Mouse (Mus musculus) c-Kit-negative CD71-positive TER-119-positive erythroid progenitor cells, embryonic 14.5 days (primary cell): ENCODE data around the gene Cd160.

Source experiments
- DNase-seq: peaks from one replicate; pipeline ENCODE4 v3.0.0-alpha.2; 2013; ENCODE audit warnings: low read depth, low spot score

The Cd160 gene

DNA sequence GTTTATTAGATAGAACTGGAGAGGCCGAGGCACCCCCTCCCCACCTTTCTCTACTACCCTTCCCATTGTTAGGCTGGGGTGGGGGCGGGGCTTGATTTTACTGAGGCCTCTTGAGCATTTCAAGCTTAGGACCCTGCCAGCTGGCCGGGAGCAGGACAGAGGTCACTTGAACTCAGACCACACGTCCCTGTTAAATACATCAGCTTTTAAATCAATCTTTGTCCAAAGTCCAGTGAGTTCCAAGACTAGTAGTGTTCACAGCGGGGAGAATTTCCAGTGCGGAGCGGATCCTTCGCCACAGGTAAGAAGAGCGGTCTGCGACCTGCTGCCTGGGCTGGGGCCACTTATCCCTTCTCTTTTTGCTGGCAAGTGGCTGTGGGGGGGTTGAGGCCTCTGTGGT, 705 bp upstream of the Cd160 start:
- DNase-seq = no peak

DNA sequence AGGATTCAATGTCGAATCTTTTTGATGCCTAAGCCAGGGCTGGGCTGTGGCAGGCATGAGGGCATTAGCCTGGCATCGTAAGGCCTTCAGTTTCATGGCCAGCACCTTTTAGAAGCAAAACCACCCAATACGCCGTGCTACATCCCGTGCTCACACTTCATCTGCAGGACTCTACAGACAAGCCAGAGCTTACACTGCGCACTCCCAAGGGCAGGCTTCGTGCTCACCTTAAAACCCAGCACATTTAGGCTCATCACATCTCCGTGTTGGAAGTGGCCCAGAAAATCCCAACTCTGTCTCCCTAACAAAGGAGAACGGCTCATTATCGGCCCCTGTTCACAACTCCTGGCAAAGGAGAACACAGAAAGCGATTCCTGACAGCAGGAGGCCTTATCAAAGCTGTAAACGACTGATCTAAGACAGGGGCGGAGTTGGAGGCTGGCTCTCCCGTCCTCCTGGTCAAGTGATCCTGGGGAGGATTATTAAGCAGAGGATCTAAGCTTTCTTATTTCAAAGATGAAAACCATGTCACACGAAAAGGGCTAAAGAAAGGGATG, 765 bp downstream of the Cd160 start:
- no peak for DNase-seq

DNA sequence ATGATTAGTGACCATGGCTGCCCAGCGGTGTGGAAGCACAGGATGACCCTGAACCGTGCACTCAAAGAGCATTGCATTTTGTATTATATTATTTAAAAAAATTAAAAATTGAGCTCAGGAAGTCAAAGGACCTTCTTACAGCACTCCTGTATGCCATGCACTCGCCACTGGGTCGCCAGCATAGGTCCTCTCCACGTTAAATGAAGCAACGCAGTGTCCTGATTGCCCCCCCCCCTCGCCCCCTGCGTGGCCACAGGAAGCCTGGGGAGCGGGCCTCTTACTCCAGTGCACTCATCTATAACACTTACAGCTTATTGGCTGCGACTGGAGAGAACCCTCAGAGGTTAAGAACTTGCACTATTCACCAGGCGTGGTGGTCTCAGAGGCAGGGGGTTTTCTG, 3.9 kb downstream of the Cd160 start:
- no peak for DNase-seq

DNA sequence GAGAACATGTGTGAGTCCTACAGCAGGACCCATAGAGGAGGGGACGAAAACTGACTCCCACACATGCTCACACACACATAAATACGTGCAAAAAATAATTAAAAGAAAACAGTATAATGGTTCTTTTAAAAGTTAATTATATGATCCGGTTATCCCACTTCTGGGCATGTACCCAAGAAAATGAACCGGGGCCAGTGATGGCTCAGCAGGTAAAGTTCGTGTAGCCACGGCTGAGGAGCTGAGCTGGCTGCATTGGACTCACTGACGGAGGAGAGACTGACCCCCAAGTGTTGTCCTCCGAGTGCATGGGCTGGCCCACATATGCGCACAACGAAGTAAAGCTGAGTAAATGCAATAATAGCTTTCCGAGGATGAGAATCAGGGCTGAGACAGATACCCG, 4.5 kb downstream of the Cd160 start:
- DNase-seq = no peak

DNA sequence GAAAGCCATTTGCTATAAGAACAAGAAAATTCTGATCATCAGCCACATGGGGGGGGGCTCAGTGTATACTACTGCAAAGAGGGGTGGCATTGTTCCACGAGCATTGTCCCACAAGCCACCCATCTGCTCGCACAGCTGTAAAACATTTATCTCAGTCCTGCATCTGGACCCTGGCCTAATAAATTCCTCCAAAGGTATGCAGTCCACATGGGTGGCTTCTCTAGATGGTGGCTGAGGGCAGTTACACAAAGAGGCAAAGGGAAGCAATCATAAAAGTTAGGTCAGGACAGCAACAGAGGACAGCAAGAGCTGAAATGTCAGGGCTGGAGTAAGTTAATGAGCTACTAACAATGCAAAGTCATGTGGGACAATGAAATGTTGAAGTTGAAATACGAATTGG, 5.5 kb downstream of the Cd160 start:
- DNase-seq = no peak

DNA sequence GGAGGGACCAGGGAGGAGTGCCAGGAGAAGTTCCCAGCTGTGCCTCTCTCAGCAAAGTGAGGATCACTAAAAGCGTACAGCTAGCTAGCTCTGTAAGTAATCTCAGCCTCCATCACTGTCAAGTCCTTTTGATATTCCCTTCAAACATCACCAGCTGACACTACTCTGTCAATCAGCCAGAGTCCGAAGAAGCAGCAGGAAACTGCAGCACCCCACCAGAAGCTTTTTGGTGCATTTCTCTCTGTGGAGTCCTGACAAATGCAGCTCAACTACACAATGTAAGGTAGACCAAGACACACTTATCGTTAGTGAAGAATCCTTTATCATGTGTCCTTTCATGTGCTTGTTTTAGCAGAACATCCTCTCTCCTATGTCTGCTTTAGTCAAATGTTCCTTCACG, 7.6 kb downstream of the Cd160 start:
- no peak for DNase-seq

DNA sequence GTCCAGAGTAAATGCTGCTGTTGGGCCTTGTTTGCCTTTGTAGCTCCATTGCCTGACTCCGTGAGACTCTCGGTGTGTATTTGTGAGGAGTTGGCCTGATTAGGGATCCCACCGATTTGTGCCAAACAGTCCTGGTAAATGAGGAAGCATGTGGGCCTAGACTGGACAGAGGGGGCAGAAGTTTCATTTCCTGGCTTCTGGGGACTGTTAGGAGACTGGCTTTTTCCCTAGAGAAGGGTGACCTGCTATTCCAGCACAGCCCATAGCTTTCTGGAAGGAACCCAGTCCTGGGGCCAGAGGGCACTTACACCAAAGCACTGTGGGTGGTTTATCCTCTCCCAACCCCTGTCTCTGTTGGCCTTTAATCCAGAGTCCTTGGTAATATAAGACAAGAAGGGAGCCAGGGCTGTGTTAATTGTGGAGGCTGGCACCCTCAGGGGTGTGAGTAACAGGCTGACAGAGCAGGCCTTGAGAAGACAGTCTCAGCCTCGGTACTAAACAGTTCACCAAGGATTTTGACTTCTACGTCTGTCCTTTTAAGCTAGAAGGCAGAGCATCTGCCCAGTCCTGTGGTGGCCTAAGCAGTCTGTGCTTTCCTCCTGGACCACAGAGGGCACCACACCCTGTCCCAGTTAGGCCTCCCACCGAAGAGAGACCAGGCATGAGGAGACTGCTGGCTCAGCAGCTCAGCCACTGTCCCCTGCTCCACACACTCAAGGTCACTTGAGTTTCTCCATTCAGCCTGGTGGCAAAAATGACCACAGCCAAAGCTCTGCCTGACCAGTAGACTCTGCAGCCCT, 8.8 kb downstream of the Cd160 start:
- DNase-seq = no peak

DNA sequence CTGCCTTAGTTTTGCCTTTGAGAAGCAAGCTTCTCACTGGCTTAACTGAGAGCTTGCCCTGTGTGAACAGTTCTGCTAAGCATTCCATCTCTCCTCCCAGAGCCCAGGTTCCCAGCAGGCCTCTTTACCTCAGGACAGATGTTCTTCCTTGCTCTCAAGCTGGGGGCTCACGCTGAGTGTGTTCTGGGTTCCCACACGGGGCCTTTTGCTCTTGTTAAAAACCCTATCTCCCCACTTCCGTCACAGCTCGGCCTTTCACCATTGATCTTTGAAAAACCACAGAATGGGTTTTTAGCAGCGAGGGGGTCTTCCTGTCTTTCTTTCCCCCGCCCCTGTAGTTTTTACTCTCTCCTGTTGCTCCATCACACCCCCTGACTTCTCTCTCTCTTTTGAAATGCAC, 14.8 kb downstream of the Cd160 start:
- no peak for DNase-seq

DNA sequence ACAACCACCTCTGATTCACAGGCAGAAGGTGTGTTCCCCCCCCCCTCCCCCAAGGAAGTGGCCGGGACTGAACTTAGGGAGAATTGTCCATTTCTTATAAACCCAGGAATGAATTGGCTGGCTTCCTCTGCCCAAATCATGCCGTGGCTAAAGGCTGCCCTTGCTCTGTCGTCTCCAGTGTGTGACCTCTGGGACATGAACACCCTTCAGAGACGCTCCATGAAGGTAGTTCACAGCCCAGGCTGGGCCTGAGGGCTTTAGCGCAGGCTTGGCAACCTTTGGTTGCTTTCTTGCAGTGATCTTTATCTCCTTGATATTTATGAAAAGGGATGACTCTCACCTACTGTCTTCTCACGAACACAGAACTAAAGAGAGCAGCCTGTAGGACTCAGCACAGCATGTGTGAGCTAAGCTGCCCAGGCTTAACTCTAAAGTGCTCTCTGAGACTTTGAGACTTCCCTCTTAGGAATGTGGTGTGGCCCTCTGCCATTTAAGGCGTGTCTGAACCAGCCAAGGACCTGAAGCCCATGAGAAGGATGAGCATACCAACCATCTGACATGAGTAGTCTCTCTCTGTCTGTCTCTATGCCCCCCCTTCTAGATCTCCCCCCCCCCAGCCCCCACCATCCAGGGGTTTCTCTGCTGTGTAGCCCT, 15.4 kb downstream of the Cd160 start:
- DNase-seq = no peak

DNA sequence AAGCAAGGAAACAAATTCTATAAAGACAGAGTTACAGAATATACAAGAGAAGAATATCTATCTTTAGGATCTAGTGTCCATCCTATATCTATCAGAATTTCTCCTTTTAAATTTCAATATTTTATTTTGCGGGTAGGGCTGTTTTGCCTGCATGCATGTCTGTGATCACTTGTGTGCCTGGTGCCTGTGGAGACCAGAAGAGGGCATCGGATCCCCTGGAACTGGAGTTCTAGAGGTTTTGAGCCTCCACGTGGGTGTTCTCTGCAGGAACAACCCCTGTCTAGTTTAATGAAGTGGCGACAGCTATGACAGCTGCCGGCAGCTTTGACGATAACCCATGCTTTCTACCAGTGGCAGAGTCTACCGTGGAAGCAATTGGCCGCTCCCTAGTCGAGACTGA, 16.0 kb downstream of the Cd160 start:
- no peak for DNase-seq

DNA sequence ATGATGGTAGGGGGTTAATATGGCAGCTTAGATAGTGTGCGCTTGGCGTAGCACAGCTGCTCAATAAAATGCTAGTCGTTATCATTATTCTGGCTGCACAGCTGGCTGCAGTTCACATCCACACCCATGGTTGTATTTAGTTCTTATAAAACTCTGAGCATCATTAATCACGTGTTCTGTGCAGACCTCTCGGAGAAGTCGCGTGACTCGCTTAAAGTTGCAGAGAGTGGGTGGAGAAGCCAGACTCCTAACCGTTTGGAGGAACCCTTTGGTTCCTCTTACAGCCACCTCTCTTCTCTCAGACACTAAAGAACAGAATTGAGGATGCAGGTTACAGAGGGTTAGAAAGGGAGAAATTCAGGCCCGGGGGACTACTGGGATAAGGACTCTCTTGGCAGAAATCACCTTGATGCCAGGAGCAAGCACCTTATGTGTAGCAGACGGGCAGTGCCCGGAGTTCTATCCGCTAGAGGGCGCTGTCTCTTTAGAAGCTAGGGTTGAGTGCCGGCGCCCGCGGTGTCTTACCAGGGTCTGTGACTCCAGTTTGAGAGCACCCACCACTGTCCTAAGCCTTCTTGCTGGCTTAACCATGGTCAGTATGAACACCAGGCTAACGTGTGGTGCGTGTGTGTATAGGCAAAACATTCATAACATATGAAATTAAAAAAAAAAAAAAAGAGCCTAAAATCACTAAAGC, 16.6 kb downstream of the Cd160 start:
- peak; percentile 30 for DNase-seq

DNA sequence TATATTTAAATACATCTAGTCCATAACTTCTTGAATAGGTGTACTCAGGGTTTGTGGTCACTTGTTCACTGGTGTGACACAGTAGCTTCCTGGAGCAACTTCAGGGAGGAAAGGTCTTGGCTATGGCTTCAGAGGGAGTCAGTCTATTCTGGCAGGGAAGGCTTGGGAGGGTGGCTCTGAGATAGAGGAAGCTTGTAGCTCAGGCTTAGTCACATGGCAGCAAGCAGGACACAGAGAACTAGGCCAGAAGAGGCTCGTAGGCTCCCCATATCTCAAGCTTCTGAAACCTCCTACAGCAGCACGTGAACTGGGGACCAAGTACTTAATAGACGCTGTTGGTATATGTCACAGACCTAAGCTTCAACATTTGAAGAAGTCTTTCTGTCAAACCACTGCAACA, 17.9 kb downstream of the Cd160 start:
- DNase-seq = no peak

DNA sequence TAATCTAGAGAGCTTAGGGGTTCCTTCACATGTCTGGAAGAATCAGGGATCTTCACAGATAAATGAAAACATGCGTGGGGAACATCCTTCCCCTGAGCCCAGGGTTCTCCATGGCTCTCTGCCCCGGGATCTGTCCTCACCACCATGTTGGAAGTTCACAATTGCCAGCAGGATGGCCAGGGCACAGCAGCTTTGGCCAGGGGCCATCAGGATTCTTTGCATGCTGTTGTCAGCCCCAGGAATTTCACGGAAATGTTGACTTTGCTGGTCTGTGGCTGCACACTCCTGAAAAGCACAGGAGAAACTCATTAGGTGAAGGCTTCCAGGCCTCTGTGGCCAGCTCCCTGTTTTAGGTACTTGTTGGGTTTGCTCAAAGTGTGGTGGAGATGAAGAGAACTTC, 20.5 kb downstream of the Cd160 start:
- no peak for DNase-seq

DNA sequence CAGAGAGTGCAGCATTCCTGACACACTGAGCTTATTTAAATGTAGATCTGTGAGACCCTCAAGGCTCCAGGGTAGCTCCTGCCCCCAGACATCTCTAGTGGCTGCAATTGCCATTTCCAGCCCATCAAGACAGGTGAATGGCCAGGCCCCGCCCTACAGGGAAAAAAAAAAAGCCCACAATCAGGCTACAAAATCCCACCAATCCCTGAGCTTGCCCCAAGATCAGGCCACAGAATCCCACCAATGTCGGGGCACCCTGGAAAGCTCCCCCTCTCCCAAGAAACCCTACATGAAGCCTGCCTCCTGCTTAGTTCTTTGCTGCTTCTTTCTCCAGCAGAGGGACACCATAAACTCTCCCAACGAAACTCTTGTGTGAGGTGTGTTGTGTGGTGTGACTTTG, 21.0 kb downstream of the Cd160 start:
- no peak for DNase-seq

DNA sequence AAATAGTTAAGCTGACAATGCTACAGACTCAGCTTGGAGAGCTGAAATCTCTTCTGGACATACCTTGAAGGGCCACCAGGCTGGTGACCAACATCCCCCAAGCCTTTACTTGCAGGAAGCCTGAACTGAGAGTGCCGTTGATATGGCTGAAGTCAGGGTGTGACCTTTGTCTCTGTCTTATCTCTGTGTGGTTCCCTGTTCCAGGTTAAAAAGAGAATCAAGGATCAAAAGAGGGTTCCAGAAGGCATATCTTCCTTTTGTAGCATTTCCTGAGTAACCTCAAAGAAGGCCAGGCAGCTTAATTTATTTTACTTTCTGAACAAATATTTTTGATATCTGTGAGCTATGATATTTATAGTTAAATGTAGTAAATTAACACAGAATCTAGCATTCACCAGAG, 26.9 kb downstream of the Cd160 start:
- DNase-seq = no peak

DNA sequence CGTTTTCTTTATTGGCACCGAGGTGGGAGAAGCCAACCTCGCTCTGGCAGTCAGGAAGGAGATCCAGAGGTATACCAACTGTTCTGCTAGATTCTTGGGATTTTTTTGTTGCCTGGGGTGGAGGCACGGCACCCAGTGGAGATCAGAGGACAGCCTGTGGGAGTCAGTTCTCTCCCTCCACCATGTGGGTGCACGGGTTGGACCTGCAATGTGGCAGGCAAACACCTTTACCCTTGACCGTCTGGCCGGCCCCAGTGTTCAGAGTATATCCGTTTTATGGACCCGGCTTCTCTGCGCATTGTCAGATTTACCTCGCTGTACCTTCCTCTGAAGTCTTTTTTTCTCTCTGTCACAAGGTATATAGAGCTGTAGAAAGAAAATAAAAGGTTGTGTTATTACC, 28.9 kb downstream of the Cd160 start:
- DNase-seq = no peak

DNA sequence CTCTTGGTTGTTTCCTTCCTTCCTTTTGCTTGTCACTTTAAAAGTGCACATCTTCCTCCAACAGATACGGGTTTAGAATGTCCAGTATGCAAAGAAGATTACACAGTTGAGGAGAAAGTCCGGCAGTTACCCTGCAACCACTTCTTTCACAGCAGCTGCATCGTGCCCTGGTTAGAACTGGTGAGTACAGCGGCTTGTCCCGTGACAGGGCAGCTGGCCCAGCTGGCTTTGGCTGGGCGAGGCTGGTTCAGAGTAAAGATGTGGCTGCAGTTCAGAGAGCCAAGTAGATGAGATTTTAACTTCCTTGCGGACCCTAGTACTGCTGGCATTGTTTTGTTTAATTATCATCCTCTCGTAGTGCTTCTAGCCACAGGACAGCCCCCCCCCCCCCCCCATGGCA, 40.6 kb downstream of the Cd160 start:
- no peak for DNase-seq

DNA sequence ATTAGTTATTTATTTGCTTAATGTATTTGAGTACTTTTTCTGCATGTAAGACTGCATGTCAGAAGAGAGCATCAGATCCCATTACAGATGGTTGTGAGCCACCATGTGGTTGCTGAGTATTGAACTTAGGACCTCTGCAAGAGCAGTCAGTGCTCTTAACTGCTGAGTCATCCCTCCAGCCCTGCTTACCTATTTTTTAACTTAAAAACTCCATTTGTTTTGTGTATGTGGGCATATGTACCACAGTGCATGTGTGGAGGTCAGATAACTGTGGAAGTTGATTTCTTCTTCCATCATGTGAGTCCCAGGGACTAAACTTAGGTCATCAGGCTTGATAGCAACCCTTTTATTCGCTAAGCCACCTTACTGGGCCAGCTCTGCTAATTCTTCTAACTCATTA, 41.4 kb downstream of the Cd160 start:
- no peak for DNase-seq

DNA sequence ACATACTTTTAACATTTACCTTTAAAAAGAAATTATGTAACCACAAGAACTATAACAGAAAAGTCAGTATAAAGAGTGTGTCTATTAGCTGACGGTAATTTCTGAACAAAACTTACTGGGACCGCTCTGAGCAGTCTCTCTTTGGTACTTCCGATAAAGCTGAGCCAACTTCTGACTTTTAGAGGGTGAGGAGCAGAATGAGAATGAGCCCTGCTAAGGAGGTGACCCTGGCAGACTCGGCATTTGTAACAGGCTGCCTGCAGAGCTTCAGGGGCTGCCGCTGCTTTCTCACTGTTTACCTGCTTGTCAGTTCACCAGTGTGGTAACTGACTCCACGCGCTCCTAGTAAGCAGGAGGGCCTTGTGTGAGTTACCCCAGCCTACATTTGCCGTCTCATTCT, 46.9 kb downstream of the Cd160 start:
- DNase-seq = no peak

DNA sequence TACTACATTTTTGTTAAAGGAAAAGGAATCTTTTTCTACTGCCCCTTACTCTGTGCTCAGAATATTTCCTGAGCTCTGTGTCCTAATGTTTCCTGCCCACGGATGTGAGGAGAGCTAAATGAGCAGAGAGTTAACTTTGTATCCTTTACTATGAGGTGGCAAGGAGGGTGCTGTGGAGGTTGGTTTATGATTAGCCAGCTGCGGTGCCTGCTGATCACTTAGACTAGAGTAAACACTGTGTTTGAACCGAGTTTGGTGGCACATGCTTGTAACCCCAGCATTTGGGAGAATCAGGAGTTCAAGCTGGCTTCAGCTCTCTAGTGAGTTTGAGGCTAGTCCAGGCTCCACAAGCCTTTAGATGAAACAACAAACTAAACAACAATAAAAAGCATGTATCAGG, 52.0 kb downstream of the Cd160 start:
- no peak for DNase-seq

DNA sequence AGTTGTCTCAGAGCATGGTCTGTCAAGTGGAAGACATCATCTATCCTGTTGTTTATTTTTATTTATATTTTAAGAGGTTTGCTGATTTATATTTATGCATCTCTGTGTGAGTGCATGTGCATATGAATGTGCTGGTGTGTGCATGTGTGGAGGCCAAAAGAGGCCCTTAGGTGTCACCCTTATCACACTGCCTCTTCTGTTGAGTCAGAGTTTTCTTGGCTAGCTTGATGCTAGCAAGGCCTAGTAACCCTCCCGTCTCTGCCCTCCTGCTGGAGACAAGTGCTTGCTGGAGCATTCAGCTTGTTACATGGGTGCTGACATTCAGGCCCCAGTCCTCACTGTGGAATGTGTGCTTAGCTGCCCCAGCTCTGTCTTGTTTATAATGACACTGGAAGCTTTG, 56.2 kb downstream of the Cd160 start:
- no peak for DNase-seq

DNA sequence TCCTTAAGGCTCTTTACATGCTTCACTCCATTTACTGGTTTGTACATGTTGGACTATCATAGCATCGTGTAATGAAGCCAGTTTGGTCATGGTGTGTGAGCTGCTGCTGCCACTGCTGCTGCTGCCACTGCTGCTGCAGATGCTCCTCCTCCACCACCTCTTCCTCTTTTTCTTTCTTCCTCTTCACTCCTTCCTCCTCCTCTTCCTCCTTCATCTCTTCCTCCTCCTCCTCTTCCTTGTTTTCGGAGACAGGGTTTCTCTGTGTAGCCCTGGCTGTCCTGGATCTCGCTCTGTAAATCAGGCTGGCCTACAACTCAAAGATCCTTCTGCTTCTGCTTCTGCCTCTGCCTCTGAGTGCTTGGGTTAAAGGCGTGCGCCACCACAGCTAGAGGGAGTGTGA, 59.2 kb downstream of the Cd160 start:
- no peak for DNase-seq

DNA sequence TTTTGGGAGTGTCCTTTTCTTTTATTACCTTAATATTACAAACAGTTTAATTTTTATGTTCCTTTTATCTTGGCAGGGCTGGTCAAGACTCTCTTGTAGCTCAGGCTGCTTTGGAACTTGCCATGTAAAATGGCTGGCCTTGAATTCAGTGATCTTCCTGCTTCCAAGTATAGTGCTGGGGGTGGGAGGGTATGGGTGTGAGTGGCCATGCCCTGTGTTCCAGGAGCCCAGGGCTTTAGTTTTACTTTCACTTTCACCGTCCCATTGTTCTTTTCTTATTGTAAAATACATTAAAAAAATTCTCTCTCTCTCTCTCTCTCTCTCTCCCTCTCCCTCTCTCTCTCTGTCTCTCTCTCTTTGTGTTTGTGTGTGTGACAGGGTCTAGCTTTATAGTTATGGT, 64.6 kb downstream of the Cd160 start:
- DNase-seq = no peak
